Mouse (Mus musculus) brown adipose tissue, adult 24 weeks (tissue): ENCODE measurements around the gene Amfr. TPM values are rescaled to one million over a fixed set of nuclear protein-coding genes. Genes with fewer than 3 reads are reported as not detected.

Source experiments
- H3K27ac ChIP-seq: fragments of 200-500 bp; replicated peaks from 2 replicates; pipeline ENCODE4 v1.5.1; 2012; ENCODE audit warnings: low read depth, mild to moderate bottlenecking, low read length
- H3K4me1 ChIP-seq: fragments of 200-500 bp; 2 replicates; pipeline ENCODE4 v1.6.1; 2012; ENCODE audit warnings: low read length, mixed read lengths; ENCODE audit not compliant: control insufficient read depth, insufficient read depth, insufficient read length
- H3K4me3 ChIP-seq: fragments of 200-500 bp; 2 replicates; pipeline ENCODE4 v1.5.1; 2012; ENCODE audit warnings: low read depth, mild to moderate bottlenecking, low read length, moderate library complexity; ENCODE audit not compliant: insufficient read depth
- polyA plus RNA-seq: library from polyadenylated mRNA; stranded (reverse); fragments of >200 nt; gene quantifications from 2 replicates; pipeline ENCODE4 v1.2.4, GENCODE M21; 2012; ENCODE audit not compliant: missing spikeins, insufficient read depth, insufficient read length

The Amfr gene
- polyA plus RNA-seq, 1 experiment: 66.8 TPM

GRCm38 (mm10) chr8:93929233-93929632 is 83.4 kb downstream of the Amfr start:
- Histone ChIP-seq H3K4me3 (no peak overlapping the region), H3K27ac (no peak overlapping the region), H3K4me1 (no peaks in the 10 kb centered on the region)

GRCm38 (mm10) chr8:93925513-93925912 is 87.1 kb downstream of the Amfr start:
- no peak overlapping the region for H3K27ac ChIP-seq
- no peak overlapping the region for H3K4me3 ChIP-seq
- H3K4me1 ChIP-seq: no peaks in the 10 kb centered on the region

DNA sequence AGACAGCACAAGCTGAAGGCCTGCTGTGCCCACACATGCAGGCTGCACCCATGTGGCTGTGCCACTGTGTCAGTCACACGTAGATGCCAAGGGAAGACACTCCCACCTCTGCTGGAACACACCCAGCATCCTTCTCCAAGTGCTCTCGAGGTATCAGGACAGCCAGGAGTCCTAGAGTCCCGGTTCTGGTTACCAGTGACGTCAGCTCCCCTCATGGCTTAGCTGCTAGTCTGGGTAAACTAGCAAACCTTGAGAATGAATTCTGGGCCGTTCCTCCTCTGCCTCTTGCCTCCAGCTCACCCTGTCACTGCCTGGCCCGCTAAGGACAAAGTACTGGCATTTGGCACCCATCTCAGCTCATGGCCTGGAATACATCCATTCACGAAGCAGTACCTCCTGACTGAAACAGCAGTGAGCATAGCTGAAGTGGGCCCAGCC is 88.7 kb downstream of the Amfr start:
- H3K4me3 ChIP-seq: no peak overlapping the region
- no peaks in the 10 kb centered on the region for H3K4me1 ChIP-seq
- H3K27ac ChIP-seq: no peak overlapping the region

Other genes with a start within 250 kb of the Amfr start
- gene Gnao1, start 202.9 kb downstream of the Amfr start, polyA plus RNA-seq: 28.1 and 37.5 TPM in 2 replicates
- 27.6 and 28.7 TPM in 2 replicates for gene Nudt21, start 24.2 kb upstream of the Amfr start, polyA plus RNA-seq
- gene Ogfod1, start 24.4 kb upstream of the Amfr start, polyA plus RNA-seq: 6.5 and 11.2 TPM in 2 replicates
- 8.3 and 10.9 TPM in 2 replicates for gene Bbs2, start 86.1 kb upstream of the Amfr start, polyA plus RNA-seq
- not detected in 2 replicates for gene Mt4, start 124.4 kb upstream of the Amfr start, polyA plus RNA-seq
- gene Mt3, start 139.8 kb upstream of the Amfr start, polyA plus RNA-seq: not detected in 2 replicates
- gene Mt2, start 159.8 kb upstream of the Amfr start, polyA plus RNA-seq: 62.4 and 160 TPM in 2 replicates
- gene Mt1, start 166.2 kb upstream of the Amfr start, polyA plus RNA-seq: 526 and 987 TPM in 2 replicates
- 5.0 and 6.4 TPM in 2 replicates for gene Nup93, start 201.7 kb upstream of the Amfr start, polyA plus RNA-seq